Mouse (Mus musculus) liver (tissue): ENCODE results near the gene Parvg.

Experiments used
- DNase-seq: peaks from one replicate; pipeline ENCODE4 v3.0.0-alpha.2; 2020; ENCODE audit warnings: mixed read lengths

Parvg gene

GRCm38 (mm10) chr15:84310271-84310670 lies 13.6 kb upstream of the Parvg start:
- no peak for DNase-seq

DNA sequence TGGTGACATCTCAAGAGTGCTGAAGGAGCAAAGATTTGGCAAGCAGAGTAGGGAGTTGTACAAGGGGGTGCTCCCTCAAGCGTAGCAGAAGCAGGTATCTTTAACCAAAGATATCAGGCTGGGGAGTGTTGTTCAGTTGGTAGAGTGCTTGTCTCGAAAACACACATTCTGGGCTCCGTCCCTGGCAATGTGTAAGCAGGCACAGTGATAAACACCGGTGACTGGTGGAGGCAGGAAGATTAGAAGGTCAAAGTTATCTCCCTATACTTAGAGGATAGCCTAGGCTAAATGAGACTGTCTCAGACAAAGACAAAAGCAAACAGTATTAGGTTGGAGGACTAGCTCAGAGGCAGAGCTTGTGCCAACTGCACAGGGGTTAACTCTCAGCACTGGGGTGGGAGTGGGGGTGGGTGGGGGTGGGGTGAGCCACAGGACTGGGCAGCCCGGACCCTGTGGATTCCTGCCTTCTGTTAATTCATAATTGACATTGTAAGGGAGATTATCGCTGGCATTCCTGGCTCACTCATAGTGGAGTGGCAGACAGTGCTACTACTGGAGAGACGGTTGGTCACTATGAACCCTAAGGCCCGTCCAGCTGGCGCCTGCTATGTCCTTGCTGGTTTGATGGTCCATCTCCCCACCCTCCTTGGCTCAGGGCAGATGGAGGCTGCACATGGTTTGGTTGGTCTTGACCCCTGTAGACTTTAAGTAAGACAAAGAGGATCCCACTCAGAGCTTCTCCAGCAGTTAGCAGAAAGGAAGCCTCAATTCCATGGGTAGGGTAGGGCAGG lies 12.3 kb upstream of the Parvg start:
- DNase-seq: peak; percentile 63

- no peak for DNase-seq
These were observed 10.8 kb upstream of the Parvg start for GRCm38 (mm10) chr15:84312878-84313565.

- DNase-seq: peak; percentile 57
These were observed 10.3 kb upstream of the Parvg start for GRCm38 (mm10) chr15:84313566-84313878.

- no peak for DNase-seq
These were observed 9.3 kb upstream of the Parvg start for GRCm38 (mm10) chr15:84314420-84315080.

DNA sequence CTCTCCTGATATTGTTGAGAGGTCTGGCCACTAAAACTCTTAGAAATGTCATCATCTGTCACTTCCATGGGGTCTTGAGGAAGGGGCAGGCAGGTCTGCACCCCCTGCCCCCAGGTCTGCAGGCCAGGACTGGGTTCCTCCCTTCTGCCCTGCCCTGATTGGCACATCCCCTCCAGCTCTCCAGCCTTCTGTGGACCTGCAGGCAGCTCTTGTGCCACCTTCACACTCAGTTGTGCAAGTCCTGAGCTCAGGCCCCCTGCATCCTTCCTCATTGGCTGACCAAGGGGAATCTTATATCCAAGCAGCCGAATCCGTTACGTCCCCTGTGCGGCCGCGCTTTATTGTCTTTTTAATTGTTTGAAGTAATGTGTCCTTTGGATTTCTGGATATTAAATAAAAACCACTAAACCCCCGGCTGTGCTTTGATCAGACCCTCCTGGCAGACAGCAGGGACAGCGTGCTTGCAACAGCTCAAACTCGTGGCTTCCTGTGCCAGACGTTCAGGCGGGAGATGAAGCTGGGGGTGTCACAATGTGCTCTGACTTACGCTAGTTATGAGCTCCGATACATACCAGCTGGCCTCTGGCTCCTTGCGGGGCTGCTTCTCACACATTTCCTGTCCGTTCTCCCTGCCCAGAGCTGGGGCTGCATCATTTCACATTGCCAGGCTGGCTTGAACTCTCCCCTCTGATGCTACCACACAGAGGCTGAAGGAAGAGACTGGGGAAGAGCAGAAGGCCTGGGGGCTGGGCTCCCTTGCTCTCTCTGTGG lies 8.4 kb upstream of the Parvg start:
- peak; percentile 32 for DNase-seq

- DNase-seq: no peak
These were observed 4.4 kb upstream of the Parvg start for GRCm38 (mm10) chr15:84319393-84319792.

- DNase-seq: peak; percentile 13
These were observed 2.2 kb upstream of the Parvg start for GRCm38 (mm10) chr15:84321544-84322174.

DNA sequence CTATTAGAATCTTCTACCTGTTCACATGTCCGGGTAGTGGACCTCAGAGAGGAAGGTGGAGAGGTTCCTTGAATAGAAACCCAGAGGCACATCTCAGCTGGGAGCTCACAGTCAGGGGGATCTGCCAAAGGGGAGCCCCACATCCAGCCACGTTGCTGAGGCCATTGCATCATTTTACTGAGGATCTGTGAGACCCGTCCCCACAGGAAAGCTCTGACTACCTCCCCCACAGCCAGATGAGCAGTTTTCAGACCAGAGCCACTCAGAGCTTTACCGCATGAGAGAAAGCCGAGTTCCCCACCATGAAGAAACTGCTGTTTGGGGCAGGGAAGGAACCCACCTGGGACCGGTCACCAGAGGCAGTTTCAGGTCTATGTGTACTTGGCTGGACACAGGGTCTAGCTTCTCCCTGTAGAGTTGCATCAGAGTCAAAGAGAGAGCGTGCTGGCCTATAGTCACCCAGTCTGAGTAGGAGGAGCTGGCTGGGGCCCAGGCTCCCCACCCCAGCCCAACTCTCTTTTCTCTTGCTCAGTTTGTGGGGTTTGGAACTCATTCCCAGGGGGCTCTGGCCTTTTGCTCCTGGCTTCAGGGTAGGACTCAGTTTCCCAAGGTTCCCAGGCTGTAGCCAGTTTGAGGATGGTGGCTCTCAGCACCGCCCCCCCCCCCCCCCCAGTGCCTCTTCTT lies 1.2 kb downstream of the Parvg start:
- peak; percentile 21 for DNase-seq

GRCm38 (mm10) chr15:84325736-84326135 lies 1.9 kb downstream of the Parvg start:
- peak; percentile 30 for DNase-seq

GRCm38 (mm10) chr15:84328870-84329269 lies 5.0 kb downstream of the Parvg start:
- no peak for DNase-seq

DNA sequence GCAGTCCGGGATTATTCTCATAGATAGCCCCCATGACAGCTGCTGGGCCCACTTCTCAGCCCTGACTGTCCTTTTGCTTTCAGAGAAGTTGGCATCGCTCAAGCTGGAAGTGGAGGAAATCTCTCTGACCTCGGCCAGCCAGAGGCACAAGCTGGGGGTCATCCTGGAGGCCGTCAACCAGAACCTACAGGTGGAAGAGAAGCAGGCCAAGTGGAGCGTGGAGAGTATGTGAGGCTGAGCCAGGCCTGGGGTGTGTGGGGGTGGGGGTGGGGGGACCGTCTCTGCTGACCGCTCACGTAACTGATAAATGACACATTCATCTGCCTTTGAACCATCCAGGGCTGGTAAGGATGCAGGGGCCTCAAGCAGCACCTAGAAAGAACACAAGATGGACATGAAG lies 6.1 kb downstream of the Parvg start:
- DNase-seq: no peak

GRCm38 (mm10) chr15:84331066-84331612 lies 7.3 kb downstream of the Parvg start:
- DNase-seq: no peak

DNA sequence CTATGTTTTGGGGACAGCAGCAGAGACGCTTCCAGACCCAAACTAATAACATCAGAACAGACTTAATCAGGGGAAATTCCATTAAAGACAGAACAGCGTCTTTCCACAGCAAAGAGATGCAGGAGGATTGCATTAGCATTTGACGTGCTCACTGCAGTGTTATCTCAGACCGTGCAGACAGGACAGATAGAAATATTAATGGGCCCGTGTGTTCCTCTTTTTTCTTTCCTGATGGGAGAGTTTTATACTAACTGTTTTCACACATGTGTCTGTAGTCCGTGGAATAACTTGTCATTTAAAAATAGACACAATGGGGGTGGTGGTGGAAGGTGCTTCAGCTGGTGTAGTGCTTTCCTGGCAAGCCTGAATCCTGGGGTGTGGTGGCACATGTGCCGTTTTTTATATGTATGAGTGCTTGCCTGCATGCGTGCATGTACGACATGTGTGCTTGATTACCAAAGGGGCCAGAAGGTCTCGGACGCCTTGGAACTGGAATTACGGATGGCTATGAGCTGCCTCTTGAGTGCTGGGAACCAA lies 12.5 kb downstream of the Parvg start:
- no peak for DNase-seq

- DNase-seq: no peak
These were observed 13.8 kb downstream of the Parvg start for GRCm38 (mm10) chr15:84337599-84337998.

GRCm38 (mm10) chr15:84340926-84341325 lies 17.1 kb downstream of the Parvg start:
- no peak for DNase-seq

GRCm38 (mm10) chr15:84348769-84349168 lies 24.9 kb downstream of the Parvg start:
- no peak for DNase-seq

DNA sequence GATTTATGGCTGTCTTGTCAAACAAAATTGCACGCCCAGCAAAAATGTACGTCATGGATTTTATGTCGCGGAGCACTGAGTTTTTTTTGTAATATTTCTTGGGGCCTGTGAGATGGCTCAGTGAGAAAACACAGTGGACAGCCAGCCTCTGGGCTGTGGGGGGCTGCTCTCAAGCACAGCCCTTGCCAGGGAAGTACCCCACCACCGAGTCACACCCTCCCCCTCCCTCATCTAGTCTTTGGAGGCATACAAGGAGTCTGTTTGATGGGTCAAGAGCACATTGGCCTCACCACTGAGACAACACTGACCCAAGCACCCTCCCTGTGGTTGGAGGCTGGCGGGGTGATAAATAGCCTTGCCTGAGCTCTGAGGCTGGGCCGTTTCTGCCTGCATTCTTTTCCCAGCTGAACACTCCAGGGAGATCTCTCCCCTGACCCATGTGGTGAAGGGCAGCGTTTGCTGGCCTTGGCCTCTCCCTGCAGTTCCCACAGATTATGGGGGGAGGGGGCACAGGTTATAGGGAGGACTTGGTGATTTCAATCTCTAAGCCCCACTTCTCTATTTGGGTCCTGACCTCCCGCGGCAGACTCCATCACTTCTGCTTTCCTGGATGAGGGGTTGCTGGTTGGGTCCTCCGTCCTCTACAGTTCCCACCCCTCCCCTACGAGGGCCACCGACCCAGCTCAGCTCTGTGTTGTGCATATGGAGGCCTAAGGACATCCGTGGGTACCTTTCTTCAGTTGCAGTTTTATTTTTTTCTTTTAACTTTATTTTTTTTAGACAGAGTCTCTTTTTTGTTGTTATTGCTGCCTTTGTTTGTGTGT lies 26.3 kb downstream of the Parvg start:
- peak; percentile 17 for DNase-seq

- no peak for DNase-seq
These were observed 27.5 kb downstream of the Parvg start for GRCm38 (mm10) chr15:84351342-84351741.
